Mouse (Mus musculus) urinary bladder, adult 2 months (tissue): Measurements from ENCODE around the gene Spdya. TPM values are rescaled to one million over a fixed set of nuclear protein-coding genes. Genes with fewer than 3 reads are reported as not detected.
"Not testable (repeated sequence)": the region's sequence is repeated elsewhere in the genome, so short reads cannot be mapped to it uniquely, and the experiment has no call there.

Experiments
- DNase-seq: peaks from one replicate; pipeline ENCODE4 v3.0.0; 2022; ENCODE audit warnings: low spot score
- polyA plus RNA-seq: library from polyadenylated mRNA; depleted of rRNA; stranded (reverse); fragments of >200 nt; gene quantifications from 2 replicates; pipeline ENCODE4 v1.2.3, GENCODE M21; 2012; rRNA removed

Gene Spdya
- polyA plus RNA-seq: 0.35 and 0.76 TPM in 2 replicates

DNA sequence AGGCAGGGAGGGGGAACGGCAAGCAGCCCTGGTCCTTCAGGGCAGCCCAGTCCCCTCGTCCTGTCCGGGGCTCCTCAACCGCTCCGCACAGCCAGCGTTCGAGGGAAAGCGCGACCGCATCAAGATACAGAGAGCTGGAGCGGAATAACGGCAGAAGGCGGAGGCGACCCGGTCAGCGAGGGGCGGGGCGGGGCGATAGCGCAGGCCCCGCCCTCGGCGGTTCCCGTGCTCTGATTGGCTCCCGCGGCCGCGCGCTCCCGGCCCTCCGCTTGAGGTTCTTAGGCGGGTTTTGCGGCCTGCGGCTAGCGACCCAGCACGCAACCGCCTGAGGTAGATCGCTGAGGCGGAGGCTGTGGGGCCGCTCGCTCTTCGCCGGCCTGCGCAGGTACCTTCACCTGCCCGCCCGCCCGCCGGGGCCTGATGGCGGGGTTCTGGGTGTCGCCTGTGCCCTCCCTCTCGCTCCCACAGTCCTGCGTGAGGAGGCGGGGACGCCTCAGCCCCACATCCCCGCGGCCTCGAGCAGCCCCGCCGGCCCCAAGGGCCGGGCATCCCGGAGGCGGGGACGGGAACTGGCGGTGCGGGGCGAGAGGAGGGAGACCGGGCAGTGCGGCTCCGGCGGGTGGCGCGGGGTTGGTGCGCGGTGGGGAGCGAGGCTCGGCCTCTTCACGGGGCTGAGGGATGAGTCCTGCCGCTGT lies at the start of gene Spdya:
Gene Spdya, plus strand, starts transcription at position 305 of the 695 bp plus-strand sequence.
- DNase-seq: peak; percentile 74

- DNase-seq: no peak
Measured at GRCm38 (mm10) chr17:71506832-71507231, 45.0 kb upstream of the Spdya start.

- DNase-seq: no peak
Measured at GRCm38 (mm10) chr17:71510297-71510696, 41.6 kb upstream of the Spdya start.

- DNase-seq: no peak
Measured at GRCm38 (mm10) chr17:71526302-71526708, 25.6 kb upstream of the Spdya start.

- DNase-seq: peak; percentile 83
Measured at GRCm38 (mm10) chr17:71526711-71527564, 24.9 kb upstream of the Spdya start, which contains the start of gene Ndc80. Gene Ndc80 (minus strand): TSS chr17:71526857.

- no peak for DNase-seq
Measured at GRCm38 (mm10) chr17:71528042-71528441, 23.8 kb upstream of the Spdya start.

- DNase-seq: not testable (repeated sequence)
Measured at GRCm38 (mm10) chr17:71535595-71535994, 16.3 kb upstream of the Spdya start.

DNA sequence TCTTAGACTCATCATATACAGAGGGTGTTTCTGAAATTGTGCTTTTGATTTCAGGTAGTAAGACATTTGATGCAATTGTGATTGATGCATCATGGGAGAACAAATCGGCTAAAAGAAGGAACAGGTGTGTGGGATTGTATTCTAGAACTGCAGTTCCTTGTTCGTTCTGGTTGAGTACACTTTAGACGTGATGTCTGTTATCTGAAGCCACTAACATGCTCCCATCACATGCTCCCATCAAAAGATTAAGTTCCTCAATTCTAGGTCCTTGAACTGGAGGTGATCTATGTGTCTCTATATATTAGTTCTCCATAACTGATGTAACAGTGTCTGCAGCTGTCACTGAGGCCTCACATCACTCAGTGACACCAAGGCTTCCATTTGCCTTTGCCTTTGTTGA lies 14.7 kb upstream of the Spdya start:
- no peak for DNase-seq

DNA sequence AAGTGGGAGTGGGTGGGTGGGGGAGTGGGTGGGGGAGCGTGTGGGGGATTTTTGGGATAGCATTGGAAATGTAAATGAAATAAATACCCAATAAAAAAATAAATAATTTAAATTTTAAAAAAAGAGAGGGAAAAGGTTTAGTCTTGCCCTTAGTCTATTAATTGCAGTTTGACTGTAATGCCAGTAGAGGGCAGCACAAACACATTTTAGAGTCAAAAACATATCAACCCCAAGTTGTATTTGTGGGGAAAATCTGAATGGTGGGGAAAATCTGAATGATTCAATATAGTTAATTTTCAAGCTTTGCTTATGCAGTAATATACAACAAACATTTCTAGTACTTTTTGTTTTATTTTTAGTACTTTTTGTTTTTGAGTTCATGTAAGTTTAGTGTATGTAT lies 3.3 kb upstream of the Spdya start:
- no peak for DNase-seq

DNA sequence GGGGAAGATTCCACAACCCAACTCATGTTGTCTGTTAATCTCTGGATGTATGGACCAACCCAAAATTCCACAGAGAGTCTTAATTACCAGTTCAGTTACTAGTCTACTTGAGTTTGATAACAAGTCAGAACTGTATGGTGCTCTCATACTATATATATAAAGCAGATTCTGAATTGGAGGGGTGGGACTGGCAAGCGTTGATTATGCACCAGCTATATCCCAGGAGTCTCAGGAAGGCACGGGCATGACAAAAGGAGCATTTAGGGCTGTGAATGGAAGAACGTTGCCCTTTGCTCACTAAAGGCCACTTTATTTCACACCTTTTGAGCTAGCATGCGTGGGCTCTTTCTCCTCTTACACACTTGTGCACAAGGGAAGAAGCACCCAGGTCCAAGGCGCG lies 511 bp upstream of the Spdya start:
- DNase-seq: no peak

DNA sequence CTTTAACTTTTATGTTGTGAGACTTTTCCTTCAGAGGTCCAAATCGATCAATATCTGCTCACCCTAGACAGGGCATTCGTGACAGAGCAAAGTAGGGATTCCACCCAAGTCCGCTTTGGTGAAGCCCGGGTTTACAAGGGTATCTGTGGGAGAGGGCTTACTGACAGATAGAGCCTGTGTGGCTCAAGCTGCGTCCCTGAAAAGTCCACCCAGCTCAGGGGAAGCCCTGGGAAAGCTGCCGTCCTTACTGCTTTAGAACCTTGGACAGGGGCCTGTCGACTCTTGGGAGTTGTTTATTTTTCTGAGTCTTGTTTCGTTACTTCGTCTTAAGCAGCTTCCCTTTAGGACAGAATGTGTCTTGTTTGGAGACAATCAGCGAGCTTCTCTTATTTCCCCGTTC lies 1.0 kb downstream of the Spdya start:
- no peak for DNase-seq

DNA sequence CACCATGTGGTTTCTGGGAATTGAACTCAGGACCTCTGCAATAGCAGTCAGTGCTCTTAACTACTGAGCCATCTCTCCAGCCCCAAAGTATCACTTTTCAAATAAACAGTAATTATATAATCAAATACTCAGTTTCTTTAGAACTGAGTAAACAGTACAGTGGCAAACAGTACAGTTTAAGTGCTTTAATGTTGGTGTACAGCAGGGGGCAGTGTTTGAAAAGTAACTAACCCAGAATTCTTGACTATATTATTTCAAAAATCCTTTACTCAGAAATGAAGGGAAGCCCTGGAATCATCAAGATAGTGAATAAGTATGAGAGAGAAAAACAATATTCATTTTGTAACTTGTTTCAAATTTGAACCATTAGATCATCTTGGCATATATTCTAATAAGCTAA lies 9.8 kb downstream of the Spdya start:
- DNase-seq: no peak

DNA sequence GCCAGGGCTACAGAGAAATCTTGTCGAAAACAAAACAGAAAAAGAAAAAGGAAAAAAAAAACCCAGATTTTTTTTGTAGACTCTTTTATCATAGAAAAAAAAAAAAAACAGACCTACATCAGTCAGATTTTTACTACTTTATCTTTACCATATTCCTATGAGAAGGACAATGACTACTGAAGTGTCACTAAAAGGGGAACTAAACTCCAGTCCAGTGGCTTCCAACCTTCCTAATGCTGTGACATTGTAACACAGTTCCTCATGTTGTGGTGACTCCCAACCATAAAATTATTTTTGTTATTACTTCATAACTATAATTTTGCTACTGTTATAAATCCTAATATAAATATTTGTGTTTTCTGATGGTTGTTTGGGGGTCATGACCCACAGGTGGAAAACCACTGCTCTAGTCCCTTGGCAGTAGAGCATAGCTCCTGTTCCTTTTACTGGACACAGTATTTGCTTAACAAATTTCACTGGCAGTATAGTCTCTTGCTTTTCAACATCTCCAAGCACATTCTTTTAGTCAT lies 27.4 kb downstream of the Spdya start:
- no peak for DNase-seq

DNA sequence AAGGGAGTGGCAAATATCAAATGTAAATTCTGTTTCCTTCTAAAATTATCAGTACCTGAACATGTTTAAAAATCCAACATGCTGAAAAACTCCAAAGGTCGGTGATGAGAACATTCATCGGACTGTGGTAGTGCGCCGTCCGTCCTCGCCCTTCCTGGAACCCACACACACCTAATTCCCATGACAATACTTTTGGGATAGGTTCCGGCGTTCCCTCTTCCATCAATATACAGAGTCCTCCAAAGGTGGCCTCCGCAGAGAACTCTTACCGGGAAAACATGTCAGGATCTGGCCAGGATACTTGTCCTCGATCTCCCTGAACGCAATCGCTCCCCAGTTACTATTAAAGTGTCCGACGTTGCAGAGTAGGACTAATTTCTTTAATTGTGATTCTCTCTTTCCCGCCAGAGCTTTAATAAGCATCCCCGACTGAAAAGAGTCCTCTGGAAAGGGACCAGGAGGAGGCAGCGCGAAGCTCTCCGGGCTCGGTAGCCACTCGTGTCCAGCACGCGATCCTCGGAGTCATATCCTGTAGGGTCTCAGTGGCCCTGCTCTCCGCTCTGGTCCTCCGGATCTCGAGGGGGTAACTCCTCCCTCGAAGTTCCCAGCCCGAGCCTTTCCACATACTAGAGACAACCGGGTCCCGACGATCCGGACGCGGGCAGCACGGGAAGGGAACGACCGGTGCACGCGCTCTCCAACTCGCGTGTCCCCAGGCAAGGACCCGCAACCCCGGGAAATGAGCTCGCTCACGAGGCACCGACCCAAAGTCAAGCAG lies 46.2 kb downstream of the Spdya start:
- no peak for DNase-seq

- DNase-seq: peak; percentile 79
Measured at GRCm38 (mm10) chr17:71598659-71599554, 47.0 kb downstream of the Spdya start.

DNA sequence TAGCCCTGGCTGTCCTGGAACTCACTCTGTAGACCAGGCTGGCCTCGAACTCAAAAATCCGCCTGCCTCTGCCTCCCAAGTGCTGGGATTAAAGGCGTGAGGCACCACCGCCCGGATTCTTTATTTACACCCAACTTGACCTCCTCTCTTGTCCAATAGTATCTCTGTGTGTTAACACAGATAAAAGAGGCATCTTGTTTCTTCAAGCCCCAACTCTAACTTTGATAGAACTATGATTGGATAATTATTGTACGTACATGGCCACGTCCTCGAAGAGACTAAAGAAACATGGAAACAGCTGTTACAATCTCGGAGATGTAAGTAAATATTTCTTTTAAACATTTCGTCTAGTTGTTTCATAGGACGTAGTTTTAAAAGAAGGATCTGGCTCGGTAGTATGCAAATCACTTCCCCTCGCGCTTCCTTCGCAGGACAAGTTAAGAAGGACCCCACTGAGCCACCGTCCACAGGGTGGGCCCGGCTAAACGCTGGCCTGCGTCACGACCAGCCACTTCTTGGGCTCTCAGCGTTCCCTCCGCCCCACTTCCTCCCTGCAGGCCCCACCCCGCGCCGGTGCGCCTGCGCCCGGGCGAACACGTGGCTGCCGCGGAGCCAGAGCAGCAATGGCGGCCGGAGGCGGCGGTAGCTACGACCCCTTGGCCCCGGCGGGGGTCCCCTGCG lies 63.9 kb downstream of the Spdya start, which contains the start of gene Wdr43:
Gene Wdr43, plus strand, starts transcription at position 258 of the 681 bp plus-strand sequence.
- DNase-seq: peak; percentile 92

- DNase-seq: no peak
Measured at GRCm38 (mm10) chr17:71616319-71617032, 64.6 kb downstream of the Spdya start.

DNA sequence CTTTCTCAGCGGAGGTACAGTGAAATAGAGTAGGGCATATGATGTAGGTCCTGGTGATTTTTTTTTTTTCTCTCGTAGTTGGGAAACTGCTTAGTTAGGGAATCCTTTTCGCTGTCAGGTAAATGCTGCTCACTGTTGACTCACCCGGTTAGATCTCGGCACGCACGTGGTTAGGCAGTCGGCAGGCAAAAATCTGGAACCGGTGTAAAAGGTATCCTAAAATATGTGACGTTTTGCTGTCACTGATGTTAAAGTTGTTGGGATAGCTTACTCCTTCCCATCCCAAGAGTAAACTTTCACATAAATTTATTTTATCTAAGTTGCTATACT lies 65.1 kb downstream of the Spdya start:
- DNase-seq: no peak

DNA sequence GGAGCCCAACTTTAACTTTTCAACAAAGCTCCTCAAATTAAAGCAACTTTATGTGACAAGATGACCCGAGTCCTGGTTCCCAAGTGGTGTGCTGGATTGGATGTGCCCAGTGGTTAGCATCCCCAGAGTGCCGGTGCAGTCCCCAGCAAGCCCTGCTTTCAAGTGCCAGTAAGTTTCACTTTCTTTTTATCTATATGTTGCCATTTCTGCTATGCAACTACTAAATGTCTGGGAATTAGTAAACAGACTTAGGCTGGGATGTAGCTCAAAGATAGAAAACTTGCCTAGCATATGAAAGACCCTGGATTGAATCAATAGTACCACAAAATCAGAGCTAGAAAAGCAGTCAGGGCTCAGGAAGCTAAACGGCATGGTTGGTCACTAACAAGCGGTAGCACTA lies 66.1 kb downstream of the Spdya start:
- DNase-seq: no peak

GRCm38 (mm10) chr17:71631806-71632205 lies 79.9 kb downstream of the Spdya start:
- no peak for DNase-seq
